Mouse (Mus musculus): ENCODE results near the gene Gm7361.
"Not testable (repeated sequence)": the region's sequence is repeated elsewhere in the genome, so short reads cannot be mapped to it uniquely, and the experiment has no call there.

Gene Gm7361

GRCm38 (mm10) chr5:26257391-26257790 is at the start of gene Gm7361:
TSS of gene Gm7361 (plus strand) at chr5:26257691.
- not testable (repeated sequence) for DNase-seq (ENCODE audit: low spot score)

GRCm38 (mm10) chr5:26211030-26211429 is 46.5 kb upstream of the Gm7361 start:
- DNase-seq (ENCODE audit: low spot score) = no peak

GRCm38 (mm10) chr5:26222076-26222475 is 35.4 kb upstream of the Gm7361 start:
- no peak for DNase-seq (ENCODE audit: low spot score)

GRCm38 (mm10) chr5:26266656-26267055 is 9.2 kb downstream of the Gm7361 start:
- DNase-seq (ENCODE audit: low spot score) = not testable (repeated sequence)

- DNase-seq (ENCODE audit: low spot score) = no peak
Measured at GRCm38 (mm10) chr5:26280361-26280760, 22.9 kb downstream of the Gm7361 start.

GRCm38 (mm10) chr5:26281717-26282116 is 24.2 kb downstream of the Gm7361 start:
- DNase-seq (ENCODE audit: low spot score) = no peak

GRCm38 (mm10) chr5:26282282-26282681 is 24.8 kb downstream of the Gm7361 start:
- DNase-seq (ENCODE audit: low spot score) = no peak

- no peak for DNase-seq (ENCODE audit: low spot score)
Measured at GRCm38 (mm10) chr5:26283399-26283798, 25.9 kb downstream of the Gm7361 start.

GRCm38 (mm10) chr5:26291621-26292020 is 34.1 kb downstream of the Gm7361 start:
- no peak for DNase-seq (ENCODE audit: low spot score)

- DNase-seq (ENCODE audit: low spot score) = no peak
Measured at GRCm38 (mm10) chr5:26293258-26293657, 35.8 kb downstream of the Gm7361 start.

Data from lung, postnatal 25 days (tissue).